Mouse (Mus musculus): ENCODE results near the gene Mcm10.

- TF ChIP-seq CTCF (IDR thresholded peaks at IDR 0.05; ENCODE audit: extremely low read depth, insufficient read depth, insufficient read length, insufficient replicate concordance) = no peak
- TF ChIP-seq POLR2A (IDR thresholded peaks at IDR 0.05; ENCODE audit: low read depth, low read length) = no peak
Measured at GRCm38 (mm10) chr2:5027057-5027456, 14.5 kb upstream of the Mcm10 start.

Data from spleen, adult 2 months (tissue).